Mouse (Mus musculus) MEL (cell line): Measurements from ENCODE around the gene Maco1. TPM values are rescaled to one million over a fixed set of nuclear protein-coding genes. Genes with fewer than 3 reads are reported as not detected.

Experiments used
- DNase-seq: peaks from one replicate; pipeline ENCODE4 v3.0.0; 2011; ENCODE audit warnings: low read depth, low spot score
- H3K27ac ChIP-seq: 2 replicates; pipeline ENCODE4 v1.5.1; 2012; ENCODE audit warnings: low read depth, mild to moderate bottlenecking, control low read depth, low read length, moderate library complexity; ENCODE audit not compliant: control insufficient read depth
- H3K27me3 ChIP-seq, 2 experiments: fragments of 150-350 bp in 1 of 2; sonication (generic) in 1 of 2; 2 replicates each; pipeline ENCODE4 v1.6.1; 2012; ENCODE audit warnings: low read length in 2 of 2, mild to moderate bottlenecking in 2 of 2, improper control_type of control experiment in 1 of 2, moderate library complexity in 1 of 2; ENCODE audit not compliant: insufficient read depth in 2 of 2, control insufficient read depth in 1 of 2
- H3K36me3 ChIP-seq, 2 experiments: 2 replicates each; pipeline ENCODE4 v1.6.1; 2012 to 2014; ENCODE audit warnings: low read length in 2 of 2, improper control_type of control experiment in 1 of 2, inconsistent platforms in 1 of 2, mild to moderate bottlenecking in 1 of 2; ENCODE audit not compliant: insufficient read depth in 2 of 2, control insufficient read depth in 1 of 2
- H3K4me1 ChIP-seq, 2 experiments: fragments of 150-350 bp in 1 of 2; sonication (generic) in 1 of 2; 2 replicates each; pipeline ENCODE4 v1.6.1; 2012; ENCODE audit warnings: low read length in 2 of 2, improper control_type of control experiment in 1 of 2, mild to moderate bottlenecking in 1 of 2; ENCODE audit not compliant: insufficient read depth in 2 of 2, control insufficient read depth in 1 of 2
- H3K4me3 ChIP-seq, 2 experiments: fragments of 150-350 bp in 1 of 2; sonication (generic) in 1 of 2; 2 replicates each; pipeline ENCODE4 v1.5.1; 2012; ENCODE audit warnings: low read depth in 2 of 2, low read length in 2 of 2, mild to moderate bottlenecking in 2 of 2, moderate library complexity in 2 of 2, control low read depth in 1 of 2, improper control_type of control experiment in 1 of 2; ENCODE audit not compliant: control insufficient read depth in 1 of 2, insufficient read depth in 1 of 2
- H3K79me2 ChIP-seq: 2 replicates; pipeline ENCODE4 v1.6.1; 2012; ENCODE audit warnings: mild to moderate bottlenecking, low read length, moderate library complexity; ENCODE audit not compliant: control insufficient read depth, poor library complexity, insufficient read depth
- H3K9ac ChIP-seq: 2 replicates; pipeline ENCODE4 v1.6.1; 2012; ENCODE audit warnings: low read depth, mild to moderate bottlenecking, control low read depth, low read length, moderate library complexity; ENCODE audit not compliant: control insufficient read depth, poor library complexity, severe bottlenecking
- H3K9me3 ChIP-seq: fragments of 150-350 bp; sonication (generic); replicated peaks from 2 replicates; pipeline ENCODE4 v1.6.1; 2012; ENCODE audit warnings: mild to moderate bottlenecking, low read length, improper control_type of control experiment, moderate library complexity; ENCODE audit not compliant: insufficient read depth
- BHLHE40 ChIP-seq: IDR thresholded peaks from 2 replicates; pipeline ENCODE4 v1.6.1; 2012; ENCODE audit warnings: low read depth, mild to moderate bottlenecking, inconsistent platforms, low read length, improper control_type of control experiment, borderline replicate concordance
- CHD1 ChIP-seq: IDR thresholded peaks from 2 replicates; pipeline ENCODE4 v1.6.1; 2012; ENCODE audit warnings: low read depth, mild to moderate bottlenecking, inconsistent platforms, low read length, improper control_type of control experiment
- CTCF ChIP-seq, 3 experiments: IDR thresholded peaks in 2 of 3; conservative IDR thresholded peaks in 1 of 3; 2 replicates each; pipeline ENCODE4 v1.5.1; 2011 to 2012; ENCODE audit warnings: low read length in 3 of 3, low read depth in 2 of 3, mild to moderate bottlenecking in 2 of 3, improper control_type of control experiment in 1 of 3, inconsistent platforms in 1 of 3, mixed read lengths in 1 of 3, moderate library complexity in 1 of 3; ENCODE audit not compliant: control insufficient read depth in 1 of 3, insufficient read depth in 1 of 3, poor library complexity in 1 of 3, severe bottlenecking in 1 of 3
- E2F4 ChIP-seq: IDR thresholded peaks from 2 replicates; pipeline ENCODE4 v1.6.1; 2011; ENCODE audit warnings: low read depth, low read length, improper control_type of control experiment, borderline replicate concordance
- EP300 ChIP-seq, 2 experiments: IDR thresholded peaks; 2 replicates each; pipeline ENCODE4 v1.6.1; 2011; ENCODE audit warnings: improper control_type of control experiment in 2 of 2, low read length in 2 of 2, low read depth in 1 of 2, mild to moderate bottlenecking in 1 of 2
- ETS1 ChIP-seq: IDR thresholded peaks from 2 replicates; pipeline ENCODE4 v1.6.1; 2012; ENCODE audit warnings: low read depth, mild to moderate bottlenecking, inconsistent platforms, low read length, improper control_type of control experiment, moderate library complexity
- GATA1 ChIP-seq: IDR thresholded peaks from 2 replicates; pipeline ENCODE4 v1.6.1; 2011; ENCODE audit warnings: low read depth, low read length, improper control_type of control experiment
- KAT2A ChIP-seq: conservative IDR thresholded peaks from 2 replicates; pipeline ENCODE4 v1.6.1; 2012; ENCODE audit warnings: low read depth, low read length, improper control_type of control experiment, inconsistent platforms
- MAFK ChIP-seq: IDR thresholded peaks from 2 replicates; pipeline ENCODE4 v1.6.1; 2011; ENCODE audit warnings: low read depth, mild to moderate bottlenecking, low read length, improper control_type of control experiment, borderline replicate concordance
- MAX ChIP-seq: IDR thresholded peaks from 2 replicates; pipeline ENCODE4 v1.6.1; 2011; ENCODE audit warnings: low read length, improper control_type of control experiment
- MAZ ChIP-seq: IDR thresholded peaks from 2 replicates; pipeline ENCODE4 v1.6.1; 2012; ENCODE audit warnings: low read depth, mild to moderate bottlenecking, inconsistent platforms, low read length, improper control_type of control experiment
- MYB ChIP-seq: IDR thresholded peaks from 2 replicates; pipeline ENCODE4 v1.6.1; 2011; ENCODE audit warnings: mild to moderate bottlenecking, low read depth, low read length, improper control_type of control experiment
- MYC ChIP-seq: IDR thresholded peaks from 2 replicates; pipeline ENCODE4 v1.6.1; 2011; ENCODE audit warnings: low read depth, mild to moderate bottlenecking, low read length, improper control_type of control experiment, moderate library complexity
- POLR2A ChIP-seq, 2 experiments: IDR thresholded peaks; 2 replicates each; pipeline ENCODE4 v1.6.1; 2011 to 2012; ENCODE audit warnings: low read length in 2 of 2, mild to moderate bottlenecking in 2 of 2, control low read depth in 1 of 2, improper control_type of control experiment in 1 of 2, low read depth in 1 of 2, moderate library complexity in 1 of 2; ENCODE audit not compliant: control insufficient read depth in 1 of 2, insufficient read depth in 1 of 2, poor library complexity in 1 of 2
- POLR2AphosphoS2 ChIP-seq: IDR thresholded peaks from 2 replicates; pipeline ENCODE4 v1.6.1; 2011; ENCODE audit warnings: low read length, improper control_type of control experiment
- POLR2AphosphoS5 ChIP-seq: IDR thresholded peaks from 2 replicates; pipeline ENCODE4 v1.6.1; 2012; ENCODE audit warnings: low read depth, borderline replicate concordance, mild to moderate bottlenecking, inconsistent platforms, low read length, moderate library complexity, mixed read lengths
- RAD21 ChIP-seq: IDR thresholded peaks from 2 replicates; pipeline ENCODE4 v1.6.1; 2011; ENCODE audit warnings: mild to moderate bottlenecking, low read depth, low read length, improper control_type of control experiment
- SIN3A ChIP-seq: IDR thresholded peaks from 2 replicates; pipeline ENCODE4 v1.6.1; 2012; ENCODE audit warnings: low read length, improper control_type of control experiment, inconsistent platforms
- TAL1 ChIP-seq: IDR thresholded peaks from 2 replicates; pipeline ENCODE4 v1.6.1; 2012; ENCODE audit warnings: mild to moderate bottlenecking, inconsistent platforms, low read length, moderate library complexity, mixed read lengths
- TBP ChIP-seq: IDR thresholded peaks from 2 replicates; pipeline ENCODE4 v1.8.0; 2011; ENCODE audit warnings: low read depth, low read length, improper control_type of control experiment
- USF2 ChIP-seq, 2 experiments: IDR thresholded peaks; 2 replicates each; pipeline ENCODE4 v1.6.1; 2011 to 2012; ENCODE audit warnings: improper control_type of control experiment in 2 of 2, low read length in 2 of 2, borderline replicate concordance in 1 of 2, inconsistent platforms in 1 of 2, low read depth in 1 of 2, mild to moderate bottlenecking in 1 of 2; ENCODE audit not compliant: insufficient read depth in 1 of 2
- ZMIZ1 ChIP-seq: IDR thresholded peaks from 2 replicates; pipeline ENCODE4 v1.6.1; 2012; ENCODE audit warnings: low read depth, mild to moderate bottlenecking, inconsistent platforms, low read length, improper control_type of control experiment, moderate library complexity
- polyA plus RNA-seq, 2 experiments: library from polyadenylated mRNA; stranded (reverse) in 1 of 2; unstranded in 1 of 2; fragments of >175 nt in 1 of 2; fragments of >200 nt in 1 of 2; gene quantifications; 2 replicates each; pipeline versions ENCODE4 v1.2.1 to v1.2.4; 2012; ENCODE audit warnings: low replicate concordance in 2 of 2, low read depth in 1 of 2; ENCODE audit not compliant: insufficient read length in 2 of 2, insufficient read depth in 1 of 2, missing spikeins in 1 of 2
- total RNA-seq: library from RNA; depleted of rRNA; stranded (reverse); fragments of 300-350 nt; gene quantifications from 2 replicates; pipeline ENCODE4 v1.2.3, GENCODE M21; 2012

Maco1 gene
- total and polyA plus RNA-seq, 3 experiments = 22.2 to 35.9 TPM; not detected in 1

DNA sequence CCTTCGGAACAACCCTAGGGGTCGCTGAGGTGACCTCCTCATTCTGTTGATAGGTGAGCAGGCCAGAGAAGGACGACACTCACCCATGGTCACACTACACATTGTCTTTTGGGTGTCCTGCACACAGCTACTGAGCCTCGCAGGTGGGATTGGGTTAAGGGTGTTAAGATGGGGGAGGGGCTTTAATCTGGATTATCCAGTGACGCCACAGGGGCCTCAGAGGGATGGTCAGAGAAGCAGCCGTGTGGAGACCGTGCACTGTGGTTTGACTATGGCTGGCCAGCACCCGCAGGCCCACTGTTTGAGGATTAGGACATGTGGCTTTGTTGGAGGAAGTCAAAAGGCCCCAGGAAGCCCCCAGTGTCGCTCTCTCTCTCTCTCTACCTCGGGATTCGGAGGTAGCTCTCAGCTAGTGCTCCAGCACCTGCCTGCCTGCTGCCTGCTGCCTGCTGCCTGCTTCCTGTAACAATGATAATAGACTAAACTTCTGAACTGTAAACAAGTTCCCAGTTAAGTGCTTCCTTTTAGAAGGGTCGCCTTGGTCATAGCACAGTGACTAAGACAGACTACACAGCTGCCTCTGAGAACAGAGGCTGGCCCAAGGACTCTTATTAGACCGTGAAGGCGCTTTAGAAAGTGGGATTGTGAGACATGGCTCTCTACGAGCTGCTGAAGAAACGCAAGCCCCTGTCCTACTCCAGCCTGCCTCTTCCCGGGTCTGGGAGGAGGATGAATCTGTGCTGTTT is 99.5 kb downstream of the Maco1 start:
- Histone ChIP-seq H3K36me3 (peaks cover 1 to 3% of the 10 kb centered on the region in 2 experiments; a peak in 3 of 4 replicates), H3K9ac (no peak overlapping the region), H3K27me3 (no peaks in the 10 kb centered on the region), H3K27ac (no peak overlapping the region), H3K4me3 (no peak overlapping the region), H3K79me2 (peaks cover 1% of the 10 kb centered on the region; the same call in 1 of the 2 replicates), H3K4me1 (peaks cover 2 to 10% of the 10 kb centered on the region in 2 experiments; a peak in 3 of 4 replicates), H3K9me3 (no peaks in the 10 kb centered on the region)
- TF ChIP-seq GATA1 = no peak
- no peak for TF ChIP-seq CHD1
- TF ChIP-seq CTCF (IDR thresholded peaks at IDR 0.05 in 2 of 3, conservative IDR thresholded peaks at IDR 0.05 in 1 of 3; ENCODE audit: control insufficient read depth in 1 of 3, insufficient read depth in 1 of 3, low read depth in 2 of 3, low read length in 3 of 3, poor library complexity in 1 of 3, severe bottlenecking in 1 of 3) = no peak
- no peak for TF ChIP-seq ZMIZ1
- TF ChIP-seq SIN3A = no peak
- no peak for DNase-seq

DNA sequence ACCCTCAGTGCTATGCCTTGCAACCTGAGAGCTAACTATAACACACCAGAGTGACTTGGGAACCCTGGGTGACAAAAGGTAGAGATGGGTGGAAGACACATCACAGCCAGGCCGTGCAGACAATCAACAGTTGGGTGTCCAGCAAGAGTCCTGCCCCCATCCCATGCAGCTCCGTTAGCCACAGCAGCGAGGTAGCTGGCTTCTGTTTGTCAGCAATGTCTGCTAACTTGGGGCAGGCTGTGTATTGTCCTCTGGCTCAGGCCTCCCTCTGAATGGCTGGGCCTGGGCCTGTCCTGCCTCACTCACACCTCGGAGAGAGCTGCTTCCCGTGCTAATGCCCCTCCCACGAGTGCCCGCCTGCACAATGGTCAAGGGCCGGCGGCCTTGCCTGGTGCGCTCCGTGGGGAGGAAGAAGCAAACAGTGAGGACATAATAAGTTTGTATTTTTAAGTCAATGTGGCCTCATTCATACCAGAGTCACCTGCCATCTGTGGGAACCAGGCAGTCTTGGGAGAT is 100.2 kb downstream of the Maco1 start:
- Histone ChIP-seq H3K9ac (no peak overlapping the region), H3K27ac (no peak overlapping the region), H3K36me3 (peaks cover 3 to 4% of the 10 kb centered on the region in 2 experiments; a peak in 2 of 4 replicates), H3K79me2 (no peaks in the 10 kb centered on the region), H3K4me1 (peaks cover 2 to 9% of the 10 kb centered on the region in 2 experiments; a peak in 3 of 4 replicates), H3K4me3 (no peak overlapping the region)
- no peak for TF ChIP-seq MYC
- no peak for TF ChIP-seq POLR2AphosphoS2
- TF ChIP-seq MAZ = no peak
- no peak for TF ChIP-seq EP300 (IDR thresholded peaks at IDR 0.05; ENCODE audit: low read depth in 1 of 2, low read length in 2 of 2)
- no peak for TF ChIP-seq BHLHE40
- no peak for TF ChIP-seq E2F4
- no peak for TF ChIP-seq KAT2A
- no peak for TF ChIP-seq CTCF (IDR thresholded peaks at IDR 0.05 in 2 of 3, conservative IDR thresholded peaks at IDR 0.05 in 1 of 3; ENCODE audit: control insufficient read depth in 1 of 3, insufficient read depth in 1 of 3, low read depth in 2 of 3, low read length in 3 of 3, poor library complexity in 1 of 3, severe bottlenecking in 1 of 3)
- TF ChIP-seq CHD1 = no peak
- TF ChIP-seq MYB = no peak
- TF ChIP-seq MAX = no peak
- no peak for TF ChIP-seq ETS1
- no peak for TF ChIP-seq GATA1
- TF ChIP-seq RAD21 = no peak
- TF ChIP-seq USF2 (IDR thresholded peaks at IDR 0.05; ENCODE audit: borderline replicate concordance in 1 of 2, insufficient read depth in 1 of 2, low read depth in 1 of 2, low read length in 2 of 2) = no peak
- TF ChIP-seq TBP = no peak
- no peak for TF ChIP-seq POLR2A (IDR thresholded peaks at IDR 0.05; ENCODE audit: control insufficient read depth in 1 of 2, insufficient read depth in 1 of 2, low read depth in 1 of 2, low read length in 2 of 2, poor library complexity in 1 of 2)
- no peak for TF ChIP-seq TAL1
- TF ChIP-seq POLR2AphosphoS5 = no peak
- no peak for TF ChIP-seq MAFK
- TF ChIP-seq, all 39 proteins: peak for 0
- no peaks in the 10 kb centered on the region for H3K9me3 ChIP-seq
- DNase-seq = no peak
- no peaks in the 10 kb centered on the region for H3K27me3 ChIP-seq
